Mouse (Mus musculus) embryonic stem cell, embryonic (primary cell): ENCODE results near the gene Erc2.

Source experiments
- CTCF ChIA-PET, 4 experiments: fragments of 300-600 bp in 2 of 4; fragments of 350-600 bp in 2 of 4; sonication (Branson Sonifier 250); formaldehyde crosslinking; loops; one replicate each; lab custom pipeline; 2022; ENCODE audit warnings: inconsistent platforms in 2 of 4; lab: Charles Lee
- POLR2A ChIA-PET, 4 experiments: fragments of 300-600 bp in 2 of 4; fragments of 350-600 bp in 2 of 4; sonication (Branson Sonifier 250); formaldehyde crosslinking; loops; one replicate each; lab custom pipeline; 2022; ENCODE audit warnings: antibody characterized with exemption in 4 of 4, inconsistent platforms in 1 of 4; lab: Charles Lee

The Erc2 gene

GRCm38 (mm10) chr14:28441240-28441967 lies 819.2 kb downstream of the Erc2 start:
- CTCF ChIA-PET = interaction anchor here in 1 of 4 experiments (0.6 kb wide), 1 partner anchor 692 kb away, joined by 3 read pairs; no protein-coding TSS in a partner anchor
- POLR2A ChIA-PET = interaction anchor here in 1 of 4 experiments (2.0 kb wide), 1 partner anchor 15 kb away, joined by 5 read pairs; no protein-coding TSS in a partner anchor

GRCm38 (mm10) chr14:28443254-28443944 lies 821.2 kb downstream of the Erc2 start:
- ChIA-PET CTCF (no interaction called here), POLR2A (no interaction called here)

GRCm38 (mm10) chr14:28445737-28446136 lies 823.5 kb downstream of the Erc2 start:
- CTCF ChIA-PET = no interaction called here

GRCm38 (mm10) chr14:28451771-28452170 lies 829.5 kb downstream of the Erc2 start:
- POLR2A ChIA-PET = interaction anchor here in 2 of 4 experiments (0.6 to 1.2 kb wide), 2 partner anchors 39 to 782 kb away, joined by 3 read pairs; no protein-coding TSS in a partner anchor

More at GRCm38 (mm10) chr14:28445737-28446136, 823.5 kb downstream of the Erc2 start:
- POLR2A ChIA-PET = no interaction called here

GRCm38 (mm10) chr14:28456372-28457076 lies 834.3 kb downstream of the Erc2 start:
- POLR2A ChIA-PET = interaction anchor here in 1 of 4 experiments (1.7 kb wide), 1 partner anchor 16 kb away, joined by 5 read pairs; no protein-coding TSS in a partner anchor
- CTCF ChIA-PET = no interaction called here

More at GRCm38 (mm10) chr14:28451771-28452170, 829.5 kb downstream of the Erc2 start:
- CTCF ChIA-PET = no interaction called here

GRCm38 (mm10) chr14:28457428-28457827 lies 835.2 kb downstream of the Erc2 start:
- ChIA-PET CTCF (no interaction called here), POLR2A (no interaction called here)

- POLR2A ChIA-PET = no interaction called here
- CTCF ChIA-PET = no interaction called here
Measured at GRCm38 (mm10) chr14:28467956-28468355, 845.7 kb downstream of the Erc2 start.

GRCm38 (mm10) chr14:28469696-28470095 lies 847.5 kb downstream of the Erc2 start:
- POLR2A ChIA-PET = no interaction called here
- CTCF ChIA-PET = no interaction called here

- POLR2A ChIA-PET = no interaction called here
- CTCF ChIA-PET = no interaction called here
Measured at GRCm38 (mm10) chr14:28470212-28470611, 848.0 kb downstream of the Erc2 start.

GRCm38 (mm10) chr14:28475012-28475411 lies 852.8 kb downstream of the Erc2 start:
- CTCF ChIA-PET = interaction anchor here in 1 of 4 experiments (0.5 kb wide), 1 partner anchor 879 kb away, joined by 4 read pairs; no protein-coding TSS in a partner anchor
- POLR2A ChIA-PET = no interaction called here

GRCm38 (mm10) chr14:28475421-28475820 lies 853.2 kb downstream of the Erc2 start:
- POLR2A ChIA-PET = interaction anchor here in 1 of 4 experiments (0.6 kb wide), 1 partner anchor 572 kb away, joined by 3 read pairs; no protein-coding TSS in a partner anchor
- CTCF ChIA-PET = interaction anchor here in 1 of 4 experiments (0.6 kb wide), 1 partner anchor 47 kb away, joined by 3 read pairs; no protein-coding TSS in a partner anchor

GRCm38 (mm10) chr14:28476746-28477145 lies 854.5 kb downstream of the Erc2 start:
- POLR2A ChIA-PET = no interaction called here
- CTCF ChIA-PET = no interaction called here

GRCm38 (mm10) chr14:28480866-28481265 lies 858.6 kb downstream of the Erc2 start:
- POLR2A ChIA-PET = no interaction called here
- CTCF ChIA-PET = no interaction called here

- ChIA-PET POLR2A (interaction anchor here in 1 of 4 experiments (0.7 kb wide), 1 partner anchor 162 kb away, joined by 3 read pairs; no protein-coding TSS in a partner anchor), CTCF (no interaction called here)
Measured at GRCm38 (mm10) chr14:28493806-28494205, 871.6 kb downstream of the Erc2 start.

- ChIA-PET CTCF (no interaction called here), POLR2A (interaction anchor here in 1 of 4 experiments (0.7 kb wide), 1 partner anchor 163 kb away, joined by 3 read pairs; no protein-coding TSS in a partner anchor)
Measured at GRCm38 (mm10) chr14:28494273-28494672, 872.0 kb downstream of the Erc2 start.

GRCm38 (mm10) chr14:28501216-28501878 lies 879.1 kb downstream of the Erc2 start:
- POLR2A ChIA-PET = interaction anchor here in 1 of 4 experiments (1.1 kb wide), 1 partner anchor 57 kb away, joined by 3 read pairs; no protein-coding TSS in a partner anchor

GRCm38 (mm10) chr14:28503276-28503675 lies 881.0 kb downstream of the Erc2 start:
- CTCF ChIA-PET = interaction anchor here in 1 of 4 experiments (1.0 kb wide), 1 partner anchor 91 kb away, joined by 3 read pairs; no protein-coding TSS in a partner anchor
- POLR2A ChIA-PET = no interaction called here

More at GRCm38 (mm10) chr14:28501216-28501878, 879.1 kb downstream of the Erc2 start:
- CTCF ChIA-PET = no interaction called here
